Mouse (Mus musculus) liver, embryonic 12.5 days (tissue): Measurements from ENCODE around the gene Nrxn1. TPM values are rescaled to one million over a fixed set of nuclear protein-coding genes. Genes with fewer than 3 reads are reported as not detected.

ENCODE experiments used
- ATAC-seq: fragments of 200-750 bp; cut with Nextera tagmentation; 2 replicates; pipeline ENCODE4 v1.8.0; 2017; ENCODE audit warnings: moderate number of reproducible peaks, mild to moderate bottlenecking, moderate library complexity
- H3K27ac ChIP-seq: fragments of 300-500 bp; sonication (generic); 2 replicates; pipeline ENCODE4 v1.5.1; 2016; ENCODE audit warnings: mild to moderate bottlenecking
- H3K27me3 ChIP-seq: fragments of 300-500 bp; sonication (generic); replicated peaks from 2 replicates; pipeline ENCODE4 v1.6.1; 2016; ENCODE audit warnings: mild to moderate bottlenecking, moderate library complexity
- H3K36me3 ChIP-seq: fragments of 300-500 bp; sonication (generic); 2 replicates; pipeline ENCODE4 v1.6.1; 2016; ENCODE audit warnings: mild to moderate bottlenecking, moderate library complexity
- H3K4me1 ChIP-seq: fragments of 300-500 bp; sonication (generic); 2 replicates; pipeline ENCODE4 v1.6.1; 2016
- H3K4me2 ChIP-seq: fragments of 300-500 bp; sonication (generic); 2 replicates; pipeline ENCODE4 v1.6.1; 2016; ENCODE audit warnings: mild to moderate bottlenecking, moderate library complexity
- H3K4me3 ChIP-seq: fragments of 300-500 bp; sonication (generic); 2 replicates; pipeline ENCODE4 v1.5.1; 2016; ENCODE audit warnings: mild to moderate bottlenecking, moderate library complexity
- H3K9ac ChIP-seq: fragments of 300-500 bp; sonication (generic); 2 replicates; pipeline ENCODE4 v1.6.1; 2016; ENCODE audit warnings: mild to moderate bottlenecking, moderate library complexity
- H3K9me3 ChIP-seq: fragments of 300-500 bp; sonication (generic); replicated peaks from 2 replicates; pipeline ENCODE4 v1.6.1; 2016; ENCODE audit warnings: mild to moderate bottlenecking, moderate library complexity
- WGBS: fragments of 180-500 bp; shearing (Covaris S2); methylation state at CpG from one replicate; pipeline ENCODE4 v1.1.7; 2016; ENCODE audit not compliant: insufficient replicate concordance; 5-methylcytosine and 5-hydroxymethylcytosine counted together
- polyA plus RNA-seq: library from polyadenylated mRNA; unstranded; fragments of >200 nt; fragmentation: Nextera tagmentation; extraction: Ambion mirVana; gene quantifications from 2 replicates; pipeline ENCODE4 v1.2.1, GENCODE M21; 2016

Nrxn1 gene
- polyA plus RNA-seq, 1 experiment from 2014 or later = 0.39 TPM

- Histone ChIP-seq H3K9me3 (no peaks in the 10 kb centered on the region), H3K4me1 (no peaks in the 10 kb centered on the region), H3K27ac (no peak overlapping the region), H3K4me3 (no peak overlapping the region), H3K4me2 (no peak overlapping the region), H3K36me3 (no peaks in the 10 kb centered on the region), H3K9ac (no peak overlapping the region), H3K27me3 (no peaks in the 10 kb centered on the region)
- WGBS = 65% methylated on average over 3 of the region's 3 CpGs
- no peak for ATAC-seq
Measured at GRCm38 (mm10) chr17:90425974-90426373, 666.9 kb downstream of the Nrxn1 start.

- Histone ChIP-seq H3K4me1 (no peaks in the 10 kb centered on the region), H3K36me3 (no peaks in the 10 kb centered on the region), H3K4me2 (no peak overlapping the region), H3K4me3 (no peak overlapping the region), H3K27ac (no peak overlapping the region), H3K9ac (no peak overlapping the region), H3K27me3 (no peaks in the 10 kb centered on the region), H3K9me3 (no peaks in the 10 kb centered on the region)
- 60% methylated on average over 3 of the region's 3 CpGs for WGBS
- ATAC-seq = no peak
Measured at GRCm38 (mm10) chr17:90422591-90422990, 670.3 kb downstream of the Nrxn1 start.

- H3K4me1 ChIP-seq = no peaks in the 10 kb centered on the region
- ATAC-seq = no peak
- H3K4me2 ChIP-seq = no peak overlapping the region
- 65% methylated on average over 2 of the region's 2 CpGs for WGBS
- H3K9me3 ChIP-seq = no peaks in the 10 kb centered on the region
- no peak overlapping the region for H3K9ac ChIP-seq
- H3K4me3 ChIP-seq = no peak overlapping the region
- no peaks in the 10 kb centered on the region for H3K36me3 ChIP-seq
- H3K27me3 ChIP-seq = no peaks in the 10 kb centered on the region
- no peak overlapping the region for H3K27ac ChIP-seq
Measured at GRCm38 (mm10) chr17:90420757-90421156, 672.1 kb downstream of the Nrxn1 start.

GRCm38 (mm10) chr17:90419615-90420014 is 673.3 kb downstream of the Nrxn1 start:
- Histone ChIP-seq H3K9ac (no peak overlapping the region), H3K4me3 (no peak overlapping the region), H3K4me1 (no peaks in the 10 kb centered on the region), H3K9me3 (no peaks in the 10 kb centered on the region), H3K27me3 (no peaks in the 10 kb centered on the region), H3K27ac (no peak overlapping the region), H3K4me2 (no peak overlapping the region), H3K36me3 (no peaks in the 10 kb centered on the region)
- 68% methylated on average over 1 of the region's 1 CpGs for WGBS
- ATAC-seq = no peak

- Histone ChIP-seq H3K9me3 (no peaks in the 10 kb centered on the region), H3K27me3 (no peaks in the 10 kb centered on the region), H3K4me1 (no peaks in the 10 kb centered on the region), H3K9ac (no peak overlapping the region), H3K36me3 (no peaks in the 10 kb centered on the region), H3K4me2 (no peak overlapping the region), H3K27ac (no peak overlapping the region), H3K4me3 (no peak overlapping the region)
- ATAC-seq = no peak
Measured at GRCm38 (mm10) chr17:90396357-90396756, 696.5 kb downstream of the Nrxn1 start.

GRCm38 (mm10) chr17:90394606-90395005 is 698.3 kb downstream of the Nrxn1 start:
- WGBS = 73% methylated on average over 6 of the region's 6 CpGs

GRCm38 (mm10) chr17:90392751-90393150 is 700.1 kb downstream of the Nrxn1 start:
- Histone ChIP-seq H3K36me3 (no peaks in the 10 kb centered on the region), H3K4me3 (no peak overlapping the region), H3K9me3 (no peaks in the 10 kb centered on the region), H3K4me1 (no peaks in the 10 kb centered on the region), H3K27me3 (no peaks in the 10 kb centered on the region), H3K9ac (no peak overlapping the region), H3K4me2 (no peak overlapping the region), H3K27ac (no peak overlapping the region)
- WGBS = 67% methylated on average over 1 of the region's 1 CpGs
- no peak for ATAC-seq

More at GRCm38 (mm10) chr17:90394606-90395005, 698.3 kb downstream of the Nrxn1 start:
- H3K4me3 ChIP-seq = no peak overlapping the region
- no peak overlapping the region for H3K9ac ChIP-seq
- no peaks in the 10 kb centered on the region for H3K27me3 ChIP-seq
- H3K27ac ChIP-seq = no peak overlapping the region
- H3K36me3 ChIP-seq = no peaks in the 10 kb centered on the region
- no peaks in the 10 kb centered on the region for H3K4me1 ChIP-seq
- no peaks in the 10 kb centered on the region for H3K9me3 ChIP-seq
- ATAC-seq = no peak
- H3K4me2 ChIP-seq = no peak overlapping the region

- Histone ChIP-seq H3K4me3 (no peak overlapping the region), H3K4me2 (no peak overlapping the region), H3K27me3 (no peaks in the 10 kb centered on the region), H3K9ac (no peak overlapping the region), H3K36me3 (no peaks in the 10 kb centered on the region), H3K9me3 (no peaks in the 10 kb centered on the region), H3K4me1 (no peaks in the 10 kb centered on the region), H3K27ac (no peak overlapping the region)
- ATAC-seq = no peak
- 60% methylated on average over 7 of the region's 7 CpGs for WGBS
Measured at GRCm38 (mm10) chr17:90390316-90391212, 702.3 kb downstream of the Nrxn1 start.

GRCm38 (mm10) chr17:90384856-90385255 is 708.0 kb downstream of the Nrxn1 start:
- no peaks in the 10 kb centered on the region for H3K27me3 ChIP-seq
- H3K9me3 ChIP-seq = no peaks in the 10 kb centered on the region
- H3K9ac ChIP-seq = no peak overlapping the region
- no peak overlapping the region for H3K4me2 ChIP-seq
- H3K36me3 ChIP-seq = no peaks in the 10 kb centered on the region
- H3K4me3 ChIP-seq = no peak overlapping the region
- no peak for ATAC-seq
- no peak overlapping the region for H3K27ac ChIP-seq
- 63% methylated on average over 2 of the region's 2 CpGs for WGBS
- H3K4me1 ChIP-seq = no peaks in the 10 kb centered on the region

- Histone ChIP-seq H3K4me3 (no peak overlapping the region), H3K27ac (no peak overlapping the region), H3K4me2 (no peak overlapping the region), H3K27me3 (no peaks in the 10 kb centered on the region), H3K9me3 (no peaks in the 10 kb centered on the region), H3K4me1 (no peaks in the 10 kb centered on the region), H3K9ac (no peak overlapping the region), H3K36me3 (no peaks in the 10 kb centered on the region)
- ATAC-seq = no peak
- 63% methylated on average over 5 of the region's 5 CpGs for WGBS
Measured at GRCm38 (mm10) chr17:90382496-90383443, 710.1 kb downstream of the Nrxn1 start.

- H3K9me3 ChIP-seq = no peaks in the 10 kb centered on the region
- no peak overlapping the region for H3K4me3 ChIP-seq
- ATAC-seq = no peak
- 77% methylated on average over 2 of the region's 2 CpGs for WGBS
- H3K9ac ChIP-seq = no peak overlapping the region
- no peak overlapping the region for H3K4me2 ChIP-seq
- H3K4me1 ChIP-seq = no peaks in the 10 kb centered on the region
- H3K27ac ChIP-seq = no peak overlapping the region
- H3K27me3 ChIP-seq = no peaks in the 10 kb centered on the region
- no peaks in the 10 kb centered on the region for H3K36me3 ChIP-seq
Measured at GRCm38 (mm10) chr17:90376533-90376932, 716.3 kb downstream of the Nrxn1 start.

- WGBS = 63% methylated on average over 4 of the region's 4 CpGs
Measured at GRCm38 (mm10) chr17:90362169-90362568, 730.7 kb downstream of the Nrxn1 start.

More at GRCm38 (mm10) chr17:90362169-90362568, 730.7 kb downstream of the Nrxn1 start:
- ATAC-seq = no peak
- Histone ChIP-seq H3K4me1 (no peaks in the 10 kb centered on the region), H3K27me3 (no peaks in the 10 kb centered on the region), H3K27ac (no peak overlapping the region), H3K4me3 (no peak overlapping the region), H3K9ac (no peak overlapping the region), H3K36me3 (no peaks in the 10 kb centered on the region), H3K4me2 (no peak overlapping the region), H3K9me3 (no peaks in the 10 kb centered on the region)
